Mouse (Mus musculus) spleen, postnatal 14 days (tissue): ENCODE measurements around the gene Adamtsl2.

Source experiments
- DNase-seq, 2 experiments: peaks; one replicate each; pipeline ENCODE4 v3.0.0; 2021 to 2022; ENCODE audit warnings: low spot score in 2 of 2

Gene Adamtsl2

DNA sequence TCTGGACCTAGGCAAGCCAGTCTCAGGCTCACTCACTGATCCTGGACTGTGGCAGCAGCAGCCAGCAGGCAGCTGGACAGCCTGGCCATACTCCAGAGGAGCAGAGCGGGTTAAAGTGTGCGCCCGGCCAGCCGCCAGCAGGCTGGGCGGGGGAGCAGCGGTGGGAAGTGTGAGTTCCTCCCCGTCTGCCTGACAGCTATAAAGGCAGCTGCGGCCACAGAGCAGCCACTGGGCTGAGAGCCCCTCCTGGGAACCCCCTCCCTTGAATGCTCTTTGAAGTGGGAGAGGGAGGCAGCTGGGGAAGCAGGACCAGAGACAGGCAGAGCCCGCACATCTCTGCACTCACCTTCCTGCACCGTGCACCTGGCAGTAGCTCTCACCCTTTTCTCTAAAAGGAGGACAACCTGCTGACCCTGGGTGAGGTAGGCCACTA, at the start of gene Adamtsl2:
TSS of gene Adamtsl2 (plus strand) at position 228 of the 433 bp plus-strand sequence.
- peak in 1 of 2 experiments; percentile 14 for DNase-seq

DNA sequence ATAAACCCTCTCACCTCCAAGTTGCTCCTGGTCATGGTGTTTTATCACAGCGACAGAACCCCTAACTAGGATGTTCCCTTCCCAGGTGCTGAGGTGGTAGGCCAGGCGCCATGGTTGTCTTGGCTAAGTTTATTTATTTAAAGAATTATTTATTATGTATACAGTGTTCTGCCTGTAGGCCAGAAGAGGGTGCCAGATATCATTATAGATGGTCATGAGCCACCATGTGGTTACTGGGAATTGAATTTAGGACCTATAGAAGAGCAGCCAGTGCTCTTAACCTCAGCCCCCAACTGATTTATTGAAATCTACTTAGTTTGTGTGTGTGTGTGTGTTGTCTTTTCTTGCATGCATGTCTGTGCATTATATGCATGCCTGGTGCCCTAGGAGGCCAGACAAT, 46.8 kb upstream of the Adamtsl2 start:
- DNase-seq: no peak

DNA sequence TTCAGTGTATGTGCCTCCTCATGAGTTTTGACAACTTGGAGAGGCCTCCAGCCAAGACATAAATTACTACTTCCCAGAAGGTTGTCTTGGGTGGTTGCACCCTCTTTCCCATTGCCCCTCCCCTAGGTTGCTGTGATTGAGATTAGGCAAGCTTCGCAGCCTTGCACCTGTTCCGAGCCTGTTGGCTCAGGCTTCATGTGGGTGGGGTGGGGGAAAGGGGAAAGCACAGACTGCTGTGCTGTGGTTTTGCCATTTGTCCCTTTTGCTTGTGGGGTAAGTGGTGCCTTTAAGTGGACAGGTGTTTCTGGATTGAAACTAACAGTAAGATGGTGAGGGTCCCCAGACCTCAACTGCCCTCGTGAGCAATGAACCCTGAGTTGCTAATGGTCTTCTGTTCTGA, 43.2 kb upstream of the Adamtsl2 start:
- no peak for DNase-seq

DNA sequence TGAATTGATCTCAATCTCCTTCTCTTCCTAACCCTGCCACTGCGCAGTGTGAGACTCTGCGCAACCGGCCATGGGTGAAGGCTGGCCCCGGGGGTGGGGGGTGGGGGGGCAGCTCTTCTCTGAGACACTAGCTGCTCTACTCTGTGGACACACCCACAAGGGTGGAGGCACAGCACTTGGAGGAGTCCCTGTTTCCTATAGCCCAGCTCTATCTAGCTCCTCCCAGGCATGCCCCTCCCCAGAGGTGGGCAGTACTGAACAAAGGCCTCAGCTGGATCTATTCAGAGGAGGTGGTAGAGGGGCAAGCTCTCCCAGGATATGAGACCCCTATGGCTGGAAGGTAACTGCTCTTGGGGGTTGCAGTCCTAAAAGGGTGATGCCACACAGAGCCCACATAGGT, 42.2 kb upstream of the Adamtsl2 start:
- no peak for DNase-seq

DNA sequence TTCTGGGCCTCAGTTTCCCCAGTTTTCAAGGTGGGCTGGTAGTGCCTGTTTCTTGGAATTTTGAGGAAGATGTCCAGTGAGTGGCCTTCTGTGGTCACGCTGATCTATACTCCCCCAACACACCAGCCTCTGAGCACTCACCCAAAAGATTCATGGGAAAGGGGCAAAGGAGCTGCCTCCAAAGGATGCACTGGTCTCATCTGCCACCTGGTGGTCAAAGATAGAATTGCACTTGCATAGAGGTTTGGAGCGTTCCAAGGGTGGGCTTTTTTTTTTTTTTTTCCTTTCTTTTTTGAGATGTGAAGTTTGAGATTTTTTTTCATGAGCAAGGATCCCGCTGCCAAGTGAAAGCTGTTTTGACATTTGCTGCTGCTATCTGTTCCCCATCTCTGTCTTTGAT, 40.6 kb upstream of the Adamtsl2 start:
- peak in 1 of 2 experiments; percentile 66 for DNase-seq

DNA sequence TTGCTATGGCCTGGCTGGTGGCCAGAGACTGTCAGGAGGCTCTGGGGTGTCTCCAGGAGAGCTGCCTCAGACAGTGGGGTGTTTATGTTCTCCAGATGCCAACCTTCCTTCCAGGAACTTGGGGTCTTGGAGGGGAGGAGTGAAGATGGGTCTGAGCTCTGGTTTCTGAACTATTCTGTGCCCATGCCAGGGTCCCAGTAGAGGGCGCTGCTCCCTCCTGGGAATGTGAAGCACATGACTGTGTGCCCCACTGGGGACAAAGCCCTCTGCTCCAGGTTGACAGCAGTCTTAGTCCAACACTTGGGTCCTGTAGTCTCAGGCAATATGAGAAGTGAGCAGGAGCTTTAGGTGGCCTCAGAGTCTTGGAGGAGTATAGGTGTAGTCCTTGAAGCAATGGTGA, 39.9 kb upstream of the Adamtsl2 start:
- DNase-seq: no peak

DNA sequence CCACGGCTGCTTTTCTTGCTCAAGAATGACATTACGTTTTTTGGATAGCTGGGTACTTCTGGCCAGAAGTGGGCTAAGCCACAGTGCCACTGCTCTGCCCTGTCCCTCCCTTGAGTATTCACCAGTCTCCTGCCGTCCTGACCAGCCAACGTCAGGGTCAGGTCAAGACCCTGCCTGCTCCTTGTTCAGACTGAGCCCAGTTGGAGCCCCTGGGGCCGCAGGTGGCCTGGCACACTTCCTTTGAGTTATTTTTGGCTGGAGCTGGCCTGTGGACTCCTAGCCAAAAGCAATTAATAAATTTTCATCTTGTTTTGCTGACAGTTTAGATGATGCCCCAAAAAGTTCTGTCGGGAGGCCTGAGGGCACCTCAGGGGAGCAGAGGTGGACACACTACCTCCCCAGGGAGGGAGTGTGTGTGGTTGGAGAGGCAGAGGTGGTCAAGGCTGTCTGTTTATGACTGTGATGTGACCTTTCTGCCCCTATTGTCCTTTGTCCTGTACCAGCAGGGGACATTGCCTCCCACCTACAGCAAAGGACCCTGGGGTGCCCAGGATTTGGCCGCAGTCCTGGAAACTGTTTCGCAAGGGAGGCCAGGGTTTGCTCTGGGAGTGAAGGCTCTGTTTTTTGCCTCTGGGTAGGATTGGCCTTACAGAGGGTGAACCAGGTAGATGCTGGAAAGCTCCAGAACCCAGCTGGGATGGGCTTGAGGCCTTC, 36.9 kb upstream of the Adamtsl2 start:
- DNase-seq: no peak

DNA sequence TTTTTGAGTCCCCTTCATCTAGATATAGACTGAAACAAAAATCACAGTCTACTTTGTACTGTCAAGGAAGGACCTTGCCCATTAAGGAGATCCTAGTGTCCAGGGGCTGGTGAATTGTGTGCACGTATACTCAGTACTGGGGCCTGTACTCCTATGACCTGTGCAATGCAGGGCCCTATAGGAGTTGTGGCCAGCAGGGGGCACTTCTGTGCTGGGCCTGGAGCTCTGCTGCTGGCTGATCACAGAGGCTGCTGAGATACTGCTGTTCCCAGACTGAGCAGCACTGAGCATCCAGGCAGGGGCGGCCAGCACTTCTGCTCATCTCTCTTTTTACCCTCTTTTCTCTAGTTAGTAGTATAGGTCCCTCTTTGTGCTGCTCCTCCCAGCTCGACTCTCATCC, 35.7 kb upstream of the Adamtsl2 start:
- peak; percentile 50 to 66 for DNase-seq

DNA sequence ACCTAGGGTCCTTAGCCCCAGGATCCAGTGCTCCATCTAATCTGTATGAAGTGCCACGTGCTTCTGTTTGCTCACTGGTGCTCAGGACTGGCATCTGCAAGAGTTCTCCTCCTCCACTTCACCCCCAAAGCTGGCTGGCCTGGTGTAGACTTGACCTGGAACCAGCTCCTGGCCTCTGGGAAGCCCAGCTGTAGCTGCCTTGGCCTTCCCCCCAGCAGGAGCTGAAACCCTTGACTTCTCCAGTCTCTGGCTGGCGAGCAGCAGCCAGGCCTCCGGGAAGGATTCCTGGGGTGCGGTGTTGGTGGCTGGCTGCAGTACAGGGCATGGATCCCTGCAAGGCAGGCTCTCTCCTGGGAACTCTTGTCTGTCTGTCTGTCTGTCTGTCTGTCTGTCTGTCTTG, 35.0 kb upstream of the Adamtsl2 start:
- no peak for DNase-seq

DNA sequence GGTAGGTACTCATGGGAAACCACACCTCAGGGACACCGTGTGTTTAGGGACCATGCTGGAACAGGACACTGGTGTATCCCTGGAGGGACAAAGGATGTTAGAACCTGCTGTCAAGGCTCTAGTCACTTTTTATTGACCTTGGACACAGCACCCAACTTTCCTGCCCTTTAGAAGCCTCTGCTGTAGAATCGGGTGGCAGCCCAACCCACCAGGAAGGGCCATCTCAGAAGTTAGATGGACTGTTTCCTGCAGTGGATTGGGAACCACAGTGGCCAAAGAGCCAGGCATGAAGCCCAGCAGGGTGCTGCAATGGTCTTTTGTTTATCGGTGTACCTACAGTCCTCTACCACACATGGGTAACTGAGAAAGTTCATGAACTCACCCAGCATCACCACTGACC, 34.5 kb upstream of the Adamtsl2 start:
- DNase-seq: no peak

DNA sequence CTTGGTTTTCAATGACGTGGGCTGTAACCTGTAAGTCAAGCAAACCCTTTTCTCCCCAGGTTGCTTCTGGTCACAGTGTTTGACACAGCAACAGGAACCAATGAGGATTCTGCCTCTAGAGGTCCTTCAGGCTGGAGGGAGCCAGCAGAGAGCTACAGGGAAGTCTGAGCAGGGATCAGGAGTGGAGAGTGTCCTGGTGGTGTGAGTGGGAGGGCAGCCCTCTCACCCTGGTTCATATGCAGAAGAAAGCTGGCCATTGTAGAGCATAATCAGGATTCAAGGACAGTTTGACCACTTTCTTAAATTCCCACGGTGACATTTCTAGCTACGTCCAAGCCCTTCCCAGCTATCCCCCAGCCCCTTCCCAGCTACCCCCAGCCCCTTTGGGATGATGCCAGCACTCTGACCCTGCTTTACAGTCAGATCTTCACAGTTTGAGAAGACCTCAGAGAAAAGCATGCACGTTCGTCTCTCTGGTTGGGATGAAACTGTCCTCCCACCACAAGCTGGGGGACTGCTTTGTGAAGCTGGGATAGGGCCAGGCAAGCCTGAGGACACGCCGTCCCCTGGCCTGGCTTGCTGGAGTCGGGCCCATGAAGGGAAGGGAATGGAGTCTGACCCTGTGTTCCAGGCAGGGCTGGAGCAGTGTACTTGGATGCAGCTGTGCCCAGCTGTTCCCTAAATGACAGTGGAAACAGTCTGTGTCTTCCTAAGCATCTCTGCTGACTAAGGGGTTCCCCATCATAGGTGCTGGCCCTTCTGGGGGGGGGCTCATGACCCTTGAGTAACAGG, 33.0 kb upstream of the Adamtsl2 start:
- no peak for DNase-seq

DNA sequence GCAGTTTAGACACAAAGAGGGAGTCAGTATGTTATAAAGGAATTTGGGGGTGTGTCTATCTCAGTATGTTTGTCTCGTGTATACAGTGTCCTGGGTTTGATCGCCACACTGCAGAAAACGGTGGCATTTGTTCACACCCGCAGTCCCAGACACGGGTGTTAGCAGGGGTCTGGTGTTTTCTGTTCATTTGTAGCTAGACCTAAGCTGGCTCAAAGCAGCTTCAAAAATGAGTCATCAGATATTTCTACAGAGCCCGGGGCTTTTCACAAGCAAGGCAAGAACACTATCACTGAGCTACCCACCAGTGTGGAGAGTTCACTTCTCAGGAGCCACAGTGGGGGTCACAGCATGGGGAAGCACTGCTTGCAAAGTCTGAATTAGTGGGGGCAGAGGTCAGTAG, 29.8 kb upstream of the Adamtsl2 start:
- DNase-seq: no peak

DNA sequence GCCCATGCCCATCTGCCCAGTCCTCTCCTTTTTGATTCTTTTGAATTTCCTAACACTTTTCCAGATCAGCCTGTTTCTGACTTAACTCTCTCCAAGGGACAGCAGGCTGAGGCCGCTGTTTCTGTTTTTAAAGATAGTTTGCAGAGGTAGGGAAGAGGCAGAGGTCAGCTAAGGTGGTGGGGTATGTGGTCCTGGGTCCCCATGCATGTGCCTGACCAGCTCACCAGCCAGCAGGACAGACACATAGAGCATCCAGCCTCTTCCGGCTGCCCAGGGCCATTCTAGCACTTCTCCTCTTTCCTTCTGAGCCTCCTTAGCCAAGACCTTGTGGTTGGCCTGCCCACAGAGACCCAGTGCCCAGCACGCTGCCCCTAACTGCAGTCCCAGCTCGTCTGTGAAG, 20.9 kb upstream of the Adamtsl2 start:
- DNase-seq: no peak

DNA sequence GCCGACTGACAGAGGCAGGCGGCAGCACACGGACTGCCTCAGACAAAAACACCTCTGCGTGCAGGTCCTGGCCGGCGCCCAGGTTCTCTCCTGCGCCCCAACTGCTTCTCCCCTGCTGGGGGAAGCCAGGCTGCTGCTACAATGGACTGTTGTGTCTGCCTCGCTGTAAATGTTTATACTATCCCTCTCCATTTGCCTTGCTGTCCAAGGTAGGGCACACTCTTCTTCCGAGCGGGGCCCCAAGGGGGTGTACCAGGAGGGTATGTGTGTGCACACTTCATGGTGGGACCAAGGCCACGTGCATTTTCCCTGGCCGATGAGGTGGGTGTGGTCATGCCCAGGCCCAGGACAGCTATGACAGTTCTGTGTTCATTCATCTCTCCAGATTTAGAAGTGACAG, 20.4 kb upstream of the Adamtsl2 start:
- DNase-seq: no peak

DNA sequence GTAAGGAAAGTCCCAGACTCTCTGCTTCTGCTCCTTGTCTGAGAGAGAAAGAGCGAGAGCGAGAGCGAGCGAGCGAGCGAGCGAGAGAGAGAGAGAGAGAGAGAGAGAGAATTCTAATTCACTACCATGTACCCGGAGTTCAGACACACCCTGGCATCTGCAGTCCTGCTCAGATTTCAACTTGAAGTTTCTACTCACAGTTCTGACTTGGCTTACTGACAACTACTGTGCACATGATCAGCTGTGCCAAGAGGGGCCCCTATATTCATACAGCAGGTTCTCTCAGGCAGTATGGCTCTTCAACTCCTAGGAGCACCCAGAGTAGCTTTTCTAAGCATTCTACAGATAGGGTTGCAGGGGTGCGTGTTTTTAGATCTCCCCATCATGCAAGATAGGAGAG, 20.0 kb upstream of the Adamtsl2 start:
- no peak for DNase-seq

DNA sequence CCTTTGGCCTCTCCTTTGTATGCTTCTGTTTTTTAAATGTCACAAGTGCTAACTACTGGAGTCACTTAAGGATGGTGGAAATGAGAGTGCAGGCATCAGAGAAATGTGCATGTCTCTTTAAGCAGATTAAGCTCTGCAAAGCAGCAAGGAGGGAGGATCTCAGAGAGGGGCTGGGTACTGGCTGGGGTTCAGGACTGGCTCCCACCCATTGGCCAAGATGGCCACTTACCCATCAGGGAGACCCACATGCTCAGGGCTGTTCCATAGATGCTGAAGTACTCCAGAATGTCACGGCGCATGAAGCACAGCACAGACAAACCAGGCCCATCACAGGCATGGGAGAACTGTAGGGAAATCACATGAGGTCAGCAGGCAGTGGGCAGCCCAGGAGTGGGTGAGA, 12.1 kb upstream of the Adamtsl2 start:
- no peak for DNase-seq

DNA sequence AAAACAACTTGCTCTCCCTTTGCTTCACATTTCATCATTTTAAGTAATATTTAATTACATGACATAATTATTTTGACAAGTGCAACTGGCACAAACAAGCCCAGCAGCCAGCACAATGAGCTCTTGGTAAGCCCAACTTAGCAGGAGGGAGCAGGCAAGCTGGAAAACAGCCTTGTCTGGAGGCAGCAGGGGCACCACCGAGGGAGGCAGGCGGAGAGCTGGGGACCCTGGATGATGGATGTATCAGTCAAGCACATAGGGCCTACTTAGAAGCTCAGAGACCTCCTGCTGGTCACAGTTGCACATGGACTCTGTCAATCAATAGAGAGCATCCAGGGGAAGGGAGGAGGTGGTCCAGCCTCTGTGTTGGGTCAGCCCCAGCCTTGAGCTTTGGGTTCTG, 11.2 kb upstream of the Adamtsl2 start:
- no peak for DNase-seq

DNA sequence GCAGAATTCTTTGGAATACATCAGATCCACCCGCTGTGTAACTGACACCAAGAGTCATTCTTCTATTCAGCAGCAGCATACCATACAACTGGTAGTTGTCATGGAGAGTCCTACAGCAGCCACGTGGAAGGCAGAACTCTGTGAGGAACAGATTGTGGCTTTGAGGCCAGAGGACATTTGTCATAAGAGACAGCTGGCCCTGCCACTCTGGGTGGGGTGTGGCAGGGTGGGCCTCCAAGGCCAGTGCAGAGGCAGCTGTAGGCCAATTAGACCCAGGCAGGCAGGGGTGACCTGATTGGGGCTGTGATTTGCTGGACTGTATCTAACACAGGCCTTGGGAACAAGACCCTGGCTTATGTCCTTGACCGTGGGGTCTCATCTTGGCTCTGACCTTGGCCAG, 9.5 kb upstream of the Adamtsl2 start:
- no peak for DNase-seq

DNA sequence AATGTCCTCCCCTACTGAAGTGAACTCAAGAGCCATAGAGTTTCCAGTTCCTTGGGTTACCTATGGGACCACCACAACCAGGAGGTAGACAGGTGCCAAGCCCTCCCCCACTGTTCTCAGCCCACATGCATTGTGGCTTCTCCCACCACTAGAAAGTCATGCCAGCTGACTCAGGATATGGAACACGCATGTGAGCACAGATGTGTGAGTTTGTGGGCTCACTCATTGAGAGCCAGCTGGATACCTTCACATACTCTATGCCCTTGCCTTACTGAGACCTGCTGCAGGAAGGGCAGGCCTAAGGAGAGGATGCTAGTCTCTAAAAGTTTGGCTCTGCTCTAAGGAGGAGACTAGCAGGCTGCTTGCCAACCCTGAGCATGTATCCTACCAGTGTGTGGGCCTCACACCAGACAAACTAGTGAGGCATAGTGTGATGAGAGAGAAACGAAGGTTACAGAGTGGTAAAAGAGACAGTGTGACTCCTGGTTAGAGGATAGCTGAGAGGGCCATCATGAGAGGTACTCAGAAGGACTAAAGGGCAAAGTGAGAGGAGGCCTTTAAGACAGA, 8.8 kb upstream of the Adamtsl2 start:
- DNase-seq: no peak

DNA sequence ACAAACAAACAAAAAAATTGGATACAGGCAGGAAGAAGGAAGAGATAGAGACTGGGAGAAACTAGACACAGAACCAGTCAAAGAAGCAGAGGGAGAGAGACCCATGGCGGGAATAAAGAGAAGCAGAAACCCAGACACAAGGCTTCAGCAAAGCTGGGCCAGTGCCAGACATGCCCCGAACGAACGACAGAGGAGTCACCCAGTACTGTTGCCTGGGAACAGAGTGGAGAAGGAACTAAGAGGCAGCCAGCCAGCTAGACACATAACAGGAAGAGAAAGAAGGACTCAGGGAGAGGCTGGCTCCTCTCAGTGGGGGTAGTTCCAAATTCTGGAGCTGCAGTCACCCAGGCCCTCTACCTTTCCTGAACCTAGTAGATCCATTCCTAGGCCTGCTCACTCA, 8.0 kb upstream of the Adamtsl2 start:
- no peak for DNase-seq

DNA sequence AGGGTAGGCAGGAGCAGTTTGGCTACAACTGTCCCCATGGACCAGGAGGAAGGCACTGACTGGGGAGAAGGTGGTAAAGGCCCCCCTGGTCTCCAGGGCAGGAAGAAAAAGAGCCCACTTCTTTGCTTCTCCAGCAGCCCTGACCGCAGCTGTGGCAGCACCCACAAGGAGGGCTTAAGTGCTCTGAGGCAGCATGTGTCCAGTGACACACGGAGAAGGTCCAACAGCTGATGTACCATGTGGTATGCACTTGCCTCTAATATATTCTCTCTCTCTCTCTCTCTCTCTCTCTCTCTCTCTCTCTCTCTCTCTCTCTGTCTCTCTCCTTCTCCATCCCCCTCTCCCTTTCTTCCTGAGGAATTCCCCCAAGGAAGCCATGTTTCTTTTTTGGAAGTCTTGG, 7.2 kb upstream of the Adamtsl2 start, which contains the start of gene Mymk:
TSS of gene Mymk (minus strand) at position 202 of the 400 bp plus-strand sequence.
- no peak for DNase-seq

DNA sequence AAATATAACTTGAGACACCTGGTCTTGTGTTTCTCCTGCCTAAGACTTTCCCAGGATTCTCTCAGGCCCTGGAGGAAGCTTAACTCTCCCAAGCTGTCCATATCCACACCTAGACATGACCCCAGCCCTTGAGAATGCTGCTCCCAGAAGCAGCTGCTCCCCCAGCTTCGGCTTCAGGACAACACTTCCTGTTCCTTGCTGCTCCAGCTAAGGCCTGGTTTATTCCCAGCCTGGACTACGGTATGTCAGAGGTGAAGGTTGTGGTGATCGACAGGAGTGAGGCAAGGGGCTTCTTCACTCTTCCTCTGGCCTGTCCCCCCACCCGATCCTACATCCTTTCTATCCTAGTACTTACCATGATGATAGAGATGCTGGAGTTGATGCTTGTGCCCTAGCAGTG, 5.8 kb upstream of the Adamtsl2 start:
- DNase-seq: no peak

DNA sequence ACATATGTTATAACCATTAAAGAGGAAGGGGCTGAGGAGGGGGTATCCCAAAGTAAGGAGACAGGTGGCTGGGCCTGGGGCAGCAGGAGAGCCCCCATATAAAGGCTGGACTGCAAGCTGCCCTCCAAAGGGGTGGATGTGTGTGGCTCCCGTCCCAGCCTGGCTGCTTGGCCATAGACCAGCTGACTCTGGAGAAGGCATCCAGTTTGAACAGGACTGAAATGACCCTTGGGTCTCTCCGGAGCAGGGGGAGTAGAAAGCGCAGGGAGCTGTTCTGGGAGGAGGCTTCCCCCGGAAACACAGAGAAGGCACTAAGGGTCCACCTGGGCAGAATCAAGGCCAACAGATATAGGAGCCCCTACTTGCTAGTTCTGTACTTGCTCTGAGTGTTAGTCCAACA, 4.4 kb upstream of the Adamtsl2 start:
- DNase-seq: no peak
